Mouse (Mus musculus) spleen, adult 2 months (tissue): ENCODE data around the gene Plcb4.

Source experiments
- CTCF ChIP-seq: fragments of 200-500 bp; IDR thresholded peaks from 2 replicates; pipeline ENCODE4 v1.5.1; 2011; ENCODE audit warnings: mild to moderate bottlenecking, inconsistent platforms; ENCODE audit not compliant: insufficient read depth, insufficient read length, insufficient replicate concordance; ENCODE audit errors: extremely low read depth
- POLR2A ChIP-seq: fragments of 200-500 bp; IDR thresholded peaks from 2 replicates; pipeline ENCODE4 v1.6.1; 2011; ENCODE audit warnings: low read depth, low read length, inconsistent platforms

GRCm38 (mm10) chr2:136059029-136059669 is 400.3 kb downstream of the Plcb4 start:
- TF ChIP-seq CTCF (no peak), POLR2A (no peak)
